Mouse (Mus musculus): ENCODE data around the gene Rdh5. TPM values are rescaled to one million over a fixed set of nuclear protein-coding genes. Genes with fewer than 3 reads are reported as not detected.

Gene Rdh5
- total RNA-seq (2023) = 1 to 10 TPM; 5.9 to 8.7 TPM

DNA sequence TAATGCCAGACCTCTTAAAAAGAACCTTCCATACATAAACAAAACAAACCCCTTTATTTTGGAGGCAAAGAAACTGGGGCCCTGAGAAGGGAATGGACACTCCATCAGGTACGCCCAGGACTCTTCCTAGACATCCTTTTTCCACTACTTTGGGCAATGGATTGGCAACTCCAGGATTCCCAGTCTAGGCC is at the start of gene Rdh5:
Gene Rdh5 (minus strand): TSS at position 67 of the 191 bp plus-strand sequence.

GRCm38 (mm10) chr10:128960590-128961584 is 38.2 kb upstream of the Rdh5 start, which contains the start of gene Mettl7b:
Gene Mettl7b, minus strand, starts transcription at chr10:128960988.

GRCm38 (mm10) chr10:128933574-128933973 is 10.9 kb upstream of the Rdh5 start, which contains the start of gene Itga7:
Gene Itga7, plus strand, starts transcription at chr10:128933818.

GRCm38 (mm10) chr10:128923935-128924334 is 1.2 kb upstream of the Rdh5 start, which contains the start of gene Bloc1s1:
Gene Bloc1s1, minus strand, starts transcription at chr10:128924035.

DNA sequence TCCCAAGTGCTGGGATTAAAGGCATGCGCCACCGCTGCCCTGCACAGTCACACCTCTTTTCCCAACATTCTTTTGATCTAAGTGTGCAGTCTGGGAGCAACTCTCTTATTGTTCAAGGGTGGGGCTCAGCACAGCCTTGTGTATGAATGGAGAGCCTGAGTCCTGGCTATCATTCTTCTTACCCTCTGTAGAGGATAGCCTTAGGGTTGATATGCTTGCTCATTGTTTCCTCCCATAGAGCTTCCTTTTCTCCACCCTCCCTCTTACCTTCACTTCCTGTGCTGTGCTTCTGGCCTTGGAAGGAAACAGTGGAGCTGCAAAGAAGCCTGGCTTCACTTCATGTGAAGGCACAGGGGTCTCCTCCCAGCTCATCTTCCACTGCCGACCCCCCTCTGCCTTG is 22.0 kb downstream of the Rdh5 start, which contains the start of gene Cd63:
Gene Cd63 (plus strand): TSS at position 292 of the 400 bp plus-strand sequence.

GRCm38 (mm10) chr10:128891296-128892094 is 31.2 kb downstream of the Rdh5 start, which contains the start of gene Gdf11:
Gene Gdf11, minus strand, starts transcription at chr10:128891718.

Other genes with a start within 250 kb of the Rdh5 start
- gene Suox, start 248.8 kb downstream of the Rdh5 start, total RNA-seq (2023) = 10 to 100 TPM; 10.5 to 14.2 TPM
- 10 to 100 TPM; 40.9 to 46.5 TPM for gene Rab5b, start 226.6 kb downstream of the Rdh5 start, total RNA-seq (2023)
- under 1 TPM in 1 of 2 experiments, not detected in 1; 0.58 TPM for gene Pmel, start 218.7 kb downstream of the Rdh5 start, total RNA-seq (2023)
- gene Cdk2, start 217.9 kb downstream of the Rdh5 start, total RNA-seq (2023) = 10 to 100 TPM; 31.2 to 34.3 TPM
- gene Dgka, start 178.0 kb downstream of the Rdh5 start, total RNA-seq (2023) = 100 to 1,000 TPM; 809 to 875 TPM
- 10 to 100 TPM; 71.3 to 84.9 TPM for gene Pym1, start 175.0 kb downstream of the Rdh5 start, total RNA-seq (2023)
- under 1 TPM in 1 of 2 experiments, not detected in 1; 0.98 TPM for gene Mmp19, start 132.0 kb downstream of the Rdh5 start, total RNA-seq (2023)
- gene Dnajc14, start 118.8 kb downstream of the Rdh5 start, total RNA-seq (2023) = 10 to 100 TPM; 66.0 to 66.8 TPM
- gene Tmem198b, start 118.5 kb downstream of the Rdh5 start, total RNA-seq (2023) = 1 to 10 TPM; 7.9 to 9.1 TPM
- gene Sarnp, start 105.6 kb downstream of the Rdh5 start, total RNA-seq (2023) = 10 to 100 TPM; 53.9 to 57.4 TPM
- gene Ormdl2, start 101.2 kb downstream of the Rdh5 start, total RNA-seq (2023) = 10 to 100 TPM; 15.6 to 25.4 TPM
- gene Gdf11, start 31.2 kb downstream of the Rdh5 start, total RNA-seq (2023) = 10 to 100 TPM; 10.6 to 12.7 TPM
- 1 to 10 TPM; 1.7 to 2.0 TPM for gene Cd63, start 21.9 kb downstream of the Rdh5 start, total RNA-seq (2023)
- gene Bloc1s1, start 1.1 kb upstream of the Rdh5 start, total RNA-seq (2023) = 10 to 100 TPM; 76.0 to 97.4 TPM
- gene Itga7, start 10.9 kb upstream of the Rdh5 start, total RNA-seq (2023) = 1 to 10 TPM; 5.7 to 6.4 TPM
- not detected for gene Mettl7b, start 38.1 kb upstream of the Rdh5 start, total RNA-seq (2023)
- gene Olfr9, start 66.5 kb upstream of the Rdh5 start, total RNA-seq (2023) = 1 to 10 TPM; 1.5 to 2.4 TPM
- under 1 TPM; 0.26 to 0.33 TPM for gene Olfr763, start 87.9 kb upstream of the Rdh5 start, total RNA-seq (2023)
- gene Olfr764-ps1, start 117.0 kb upstream of the Rdh5 start, total RNA-seq (2023) = not detected
- not detected for gene Olfr765, start 127.1 kb upstream of the Rdh5 start, total RNA-seq (2023)
- not detected for gene Olfr766-ps1, start 146.1 kb upstream of the Rdh5 start, total RNA-seq (2023)
- not detected for gene Olfr767, start 160.0 kb upstream of the Rdh5 start, total RNA-seq (2023)
- not detected for gene Olfr768, start 176.5 kb upstream of the Rdh5 start, total RNA-seq (2023)
- gene Olfr769, start 195.0 kb upstream of the Rdh5 start, total RNA-seq (2023) = not detected
- gene Olfr770, start 216.1 kb upstream of the Rdh5 start, total RNA-seq (2023) = not detected
- not detected for gene Olfr771, start 241.9 kb upstream of the Rdh5 start, total RNA-seq (2023)

Measured in T-cell, adult 66 days (primary cell).